In genomic region chr2:27318606-27319005, GRCm38 (mm10) we compare ENCODE assay signal across 17 mouse cellular contexts.
DNase-seq lines count a peak whose midpoint lies in the region; TF ChIP-seq lines count a peak whose summit lies in the region.
"Had no signal": no experiment of that assay in that cellular context is flagged by ENCODE, and none has a peak within 500 bp of the region (broad histone marks: within the 10 kb centered on the region; RNA-seq: fewer than 3 reads in every experiment).

No protein-coding gene starts in this region.

- TF ChIP-seq POLR2A in bone marrow macrophage, adult 2 months (IDR thresholded peaks at IDR 0.05; ENCODE audit: borderline replicate concordance, low read depth, low read length), result no peak

- no peak for TF ChIP-seq CTCF in gastrocnemius, adult 2 months (IDR thresholded peaks at IDR 0.05)
- TF ChIP-seq CTCF in bone marrow macrophage, adult 2 months (IDR thresholded peaks at IDR 0.05; ENCODE audit: low read depth, low read length), result no peak

- no peak for DNase-seq in gastrocnemius, adult 2 months
- no peak for DNase-seq in gastrocnemius, postnatal 10 days
- peak; percentile 25 for DNase-seq in A20 (ENCODE audit: low read depth, low spot score)
- peak; percentile 78 for DNase-seq in kidney, postnatal 10 days
- DNase-seq in frontal cortex, postnatal 36 days (ENCODE audit: low spot score in 2 of 2), result no peak
- DNase-seq in right cerebral cortex, adult 2 months (ENCODE audit: low spot score in 2 of 2), result no peak
- no peak for DNase-seq in spleen, postnatal 10 days (ENCODE audit: low spot score in 2 of 2)
- DNase-seq: cerebellum, adult 11-12 months; heart, adult 18-20 months; lung, adult 2 months; spleen, adult 18-20 months; thymus, postnatal 25 days had no signal

- H3K4me1 ChIP-seq in bone marrow macrophage, adult 2 months (ENCODE audit: control insufficient read depth, insufficient read depth, low read length), result peaks cover 48% of the 10 kb centered on the region

- H3K4me3 ChIP-seq in gastrocnemius, adult 2 months, result no peak overlapping the region
- H3K4me3 ChIP-seq in bone marrow macrophage, adult 2 months (ENCODE audit: insufficient read depth, low read length), result no peak overlapping the region
- H3K4me3 ChIP-seq: embryonic facial prominence, embryonic 13.5 days; layer of hippocampus, adult 2 months; limb, embryonic 10.5 days; midbrain, embryonic 12.5 days had no signal

- intact Hi-C loops in gastrocnemius, adult 2 months (cut with DNase I), result no loop called here

- peak overlapping the region; percentile 53; the same call in 1 of the 2 replicates for H3K27ac ChIP-seq in gastrocnemius, adult 2 months
- H3K27ac ChIP-seq in bone marrow macrophage, adult 2 months (ENCODE audit: insufficient read depth, low read depth, low read length), result peak overlapping the region; percentile 90
- H3K27ac ChIP-seq: embryonic facial prominence, embryonic 13.5 days; layer of hippocampus, adult 2 months had no signal

Comparison
In these comparisons a context has a peak if more than half of its experiments do, and no peak if none do; other contexts are left out.
1. DNase-seq: peak in A20 (single experiment) and kidney, postnatal 10 days (single experiment); none in gastrocnemius, adult 2 months (single experiment), gastrocnemius, postnatal 10 days (single experiment), frontal cortex, postnatal 36 days (0 of 2), right cerebral cortex, adult 2 months (0 of 2) and spleen, postnatal 10 days (0 of 2).